Mouse (Mus musculus) stomach, embryonic 15.5 days (tissue): ENCODE measurements around the gene Srxn1. TPM values are rescaled to one million over a fixed set of nuclear protein-coding genes. Genes with fewer than 3 reads are reported as not detected.
A peak's percentile ranks its signal among the peaks of the same experiment; 100 is the strongest.

Experiments used
- ATAC-seq: fragments of 200-750 bp; cut with Nextera tagmentation; 2 replicates; pipeline ENCODE4 v1.8.0; 2017; ENCODE audit warnings: low read depth, moderate number of reproducible peaks, moderate TSS enrichment; ENCODE audit not compliant: insufficient read depth, low FRiP score
- H3K27ac ChIP-seq: fragments of 300-500 bp; sonication (generic); 2 replicates; pipeline ENCODE4 v1.5.1; 2015; ENCODE audit warnings: mild to moderate bottlenecking, inconsistent platforms
- H3K27me3 ChIP-seq: fragments of 300-500 bp; sonication (generic); replicated peaks from 2 replicates; pipeline ENCODE4 v1.6.1; 2015; ENCODE audit warnings: inconsistent platforms
- H3K36me3 ChIP-seq: fragments of 300-500 bp; sonication (generic); 2 replicates; pipeline ENCODE4 v1.6.1; 2015; ENCODE audit warnings: inconsistent platforms
- H3K4me1 ChIP-seq: fragments of 300-500 bp; sonication (generic); 2 replicates; pipeline ENCODE4 v1.6.1; 2015; ENCODE audit warnings: inconsistent platforms
- H3K4me2 ChIP-seq: fragments of 300-500 bp; sonication (generic); 2 replicates; pipeline ENCODE4 v1.6.1; 2015; ENCODE audit warnings: mild to moderate bottlenecking, inconsistent platforms
- H3K4me3 ChIP-seq: fragments of 300-500 bp; sonication (generic); replicated peaks from 2 replicates; pipeline ENCODE4 v1.5.1; 2015; ENCODE audit warnings: inconsistent platforms
- H3K9ac ChIP-seq: fragments of 300-500 bp; sonication (generic); 2 replicates; pipeline ENCODE4 v1.6.1; 2015; ENCODE audit warnings: inconsistent platforms
- H3K9me3 ChIP-seq: fragments of 300-500 bp; sonication (generic); 2 replicates; pipeline ENCODE4 v1.6.1; 2016; ENCODE audit warnings: inconsistent platforms
- WGBS: fragments of 180-500 bp; shearing (Covaris S2); methylation state at CpG from one replicate; pipeline ENCODE4 v1.1.7; 2015; 5-methylcytosine and 5-hydroxymethylcytosine counted together
- polyA plus RNA-seq: library from polyadenylated mRNA; unstranded; fragments of >200 nt; fragmentation: Nextera tagmentation; extraction: Ambion mirVana; gene quantifications from 2 replicates; pipeline ENCODE4 v1.2.1, GENCODE M21; 2015

Gene Srxn1
- polyA plus RNA-seq, 1 experiment from 2014 or later = 12.2 TPM

DNA sequence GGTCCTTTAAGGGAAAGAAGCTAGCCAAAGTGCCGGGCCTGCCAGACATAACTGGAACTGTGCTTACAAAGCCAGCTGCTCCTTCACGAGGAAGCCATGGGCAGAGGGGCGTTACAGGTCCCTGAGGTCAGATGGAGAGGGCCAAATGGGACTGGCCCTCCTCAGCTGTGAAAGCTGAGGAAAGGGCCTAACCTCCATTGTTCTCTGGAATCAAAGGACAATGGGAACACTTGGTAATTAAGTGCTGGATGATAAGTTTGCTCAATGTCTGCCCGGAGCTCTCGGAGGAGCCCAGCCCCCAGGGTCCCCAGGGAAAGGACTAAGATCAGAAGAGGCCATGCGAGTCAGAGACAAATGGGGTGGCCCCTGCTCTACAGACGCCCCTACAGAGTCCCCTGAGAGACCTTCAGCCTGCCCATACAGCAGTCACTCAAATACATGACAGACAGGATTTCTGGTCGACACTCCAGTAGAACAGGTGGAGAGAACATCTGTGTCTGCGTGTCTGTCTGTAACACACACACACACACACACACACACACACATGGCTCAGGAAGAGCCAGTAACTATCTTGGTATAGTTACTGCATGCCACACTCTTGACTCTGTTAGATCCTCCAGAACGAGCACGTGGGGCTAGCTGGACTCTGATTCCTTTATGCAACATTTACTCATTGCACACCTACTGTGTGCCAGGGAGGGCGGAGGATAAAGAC is 13.8 kb upstream of the Srxn1 start:
- peaks cover 14% of the 10 kb centered on the region for H3K4me1 ChIP-seq
- H3K9ac ChIP-seq = no peak overlapping the region
- no peak overlapping the region for H3K27ac ChIP-seq
- no peaks in the 10 kb centered on the region for H3K9me3 ChIP-seq
- peaks cover 62% of the 10 kb centered on the region for H3K27me3 ChIP-seq
- no peak for ATAC-seq
- 26% methylated on average over 12 of the region's 12 CpGs for WGBS
- H3K4me3 ChIP-seq = no peak overlapping the region
- H3K36me3 ChIP-seq = no peaks in the 10 kb centered on the region
- H3K4me2 ChIP-seq = no peak overlapping the region

DNA sequence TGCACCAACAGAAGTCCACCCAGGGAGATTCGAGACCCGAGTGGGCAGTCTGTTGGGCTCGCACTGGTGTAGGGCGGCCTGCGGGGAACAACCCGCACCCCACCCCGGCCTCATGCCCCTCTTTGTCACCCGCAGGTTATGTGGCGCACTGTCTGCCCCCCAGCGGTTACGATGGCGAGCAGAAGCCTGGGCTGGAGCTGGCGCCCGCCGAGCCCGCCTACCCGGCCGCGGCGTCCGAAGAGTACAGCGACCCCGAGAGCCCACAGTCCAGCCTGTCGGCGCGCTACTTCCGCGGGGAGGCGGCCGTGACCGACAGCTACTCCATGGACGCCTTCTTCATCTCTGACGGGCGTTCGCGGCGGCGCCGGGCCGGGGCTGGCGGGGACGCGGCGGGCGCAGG is 12.4 kb upstream of the Srxn1 start:
- Histone ChIP-seq H3K9ac (no peak overlapping the region), H3K4me2 (peak overlapping the region; percentile 72), H3K36me3 (no peaks in the 10 kb centered on the region), H3K27me3 (peaks cover 64% of the 10 kb centered on the region), H3K27ac (no peak overlapping the region), H3K4me1 (peaks cover 14% of the 10 kb centered on the region), H3K4me3 (peak overlapping the region; percentile 41), H3K9me3 (no peaks in the 10 kb centered on the region)
- ATAC-seq = no peak
- WGBS = 4% methylated on average over 45 of the region's 45 CpGs

GRCm38 (mm10) chr2:152093356-152093792 is 11.9 kb upstream of the Srxn1 start:
- Histone ChIP-seq H3K4me3 (peak overlapping the region; percentile 41), H3K4me1 (peaks cover 14% of the 10 kb centered on the region), H3K9me3 (no peaks in the 10 kb centered on the region), H3K27me3 (peaks cover 64% of the 10 kb centered on the region), H3K27ac (no peak overlapping the region), H3K4me2 (peak overlapping the region; percentile 72), H3K9ac (0 out of 2 replicates have a peak overlapping the region, but pooled peaks have one; percentile 16), H3K36me3 (no peaks in the 10 kb centered on the region)
- ATAC-seq = no peak
- whole genome bisulfite sequencing = under 1% methylated on average over 59 of the region's 60 CpGs

DNA sequence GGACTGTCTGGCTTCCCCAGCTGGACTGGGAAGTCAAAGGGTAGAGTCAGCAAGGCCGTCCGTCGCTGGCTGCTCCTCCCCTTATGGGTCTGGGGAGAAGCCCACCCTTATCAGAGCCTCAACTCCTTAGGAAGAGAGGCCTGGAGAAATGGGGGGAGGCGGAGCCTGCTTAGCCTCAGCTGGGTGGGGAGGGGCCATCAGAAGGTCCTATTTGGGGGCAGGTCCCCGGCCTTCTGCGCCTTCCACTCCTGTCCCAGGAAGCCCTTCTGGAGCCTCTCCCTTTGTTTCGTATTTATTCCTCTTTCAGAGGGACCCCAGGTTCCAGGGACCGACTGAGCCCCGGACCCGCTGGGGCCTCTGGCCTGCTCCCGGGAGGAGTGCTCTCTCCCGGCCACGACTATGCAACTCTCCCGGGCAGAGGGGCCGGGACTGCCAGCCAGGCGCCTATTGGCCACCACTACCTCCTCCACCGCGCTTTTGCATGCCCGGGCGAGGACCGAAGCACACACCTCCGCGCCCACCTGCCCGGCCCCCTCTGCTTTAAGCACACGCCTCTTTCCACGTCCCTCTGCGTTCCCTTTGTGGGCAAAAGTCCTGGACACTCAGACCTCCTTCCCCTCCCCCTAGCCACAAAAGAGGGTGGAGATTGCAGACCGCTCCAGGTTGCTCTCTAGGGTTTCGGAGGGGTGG is 10.3 kb upstream of the Srxn1 start:
- Histone ChIP-seq H3K9ac (no peak overlapping the region), H3K36me3 (no peaks in the 10 kb centered on the region), H3K4me1 (peaks cover 14% of the 10 kb centered on the region), H3K4me2 (peak overlapping the region; percentile 42), H3K27me3 (peaks cover 63% of the 10 kb centered on the region), H3K9me3 (no peaks in the 10 kb centered on the region), H3K4me3 (peak overlapping the region; percentile 19), H3K27ac (no peak overlapping the region)
- 5% methylated on average over 29 of the region's 29 CpGs for WGBS
- ATAC-seq = no peak; the same call in 1 of the 2 replicates

DNA sequence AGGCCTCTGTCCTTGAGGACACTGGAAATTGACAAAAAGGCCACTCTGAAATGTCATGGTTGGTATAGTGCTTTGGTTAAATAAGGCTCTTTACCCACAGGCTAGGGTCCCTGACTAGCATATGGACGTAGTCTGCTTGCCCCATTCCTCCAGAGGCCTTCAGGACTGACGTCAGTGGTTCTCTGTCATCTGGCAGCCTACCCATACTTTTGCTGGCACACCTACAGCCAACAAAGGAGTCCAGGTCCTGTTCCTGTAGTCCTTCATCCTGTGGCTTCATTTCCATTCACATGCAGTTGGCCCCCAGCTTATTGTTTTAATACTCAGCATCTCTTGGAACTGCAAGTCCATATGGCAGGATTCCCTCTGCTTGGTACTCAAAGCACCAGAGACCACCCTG is 8.4 kb upstream of the Srxn1 start:
- Histone ChIP-seq H3K4me3 (no peak overlapping the region), H3K4me2 (no peak overlapping the region), H3K27ac (no peak overlapping the region), H3K27me3 (peaks cover 48% of the 10 kb centered on the region), H3K9ac (no peak overlapping the region), H3K4me1 (peaks cover 14% of the 10 kb centered on the region), H3K9me3 (no peaks in the 10 kb centered on the region), H3K36me3 (no peaks in the 10 kb centered on the region)
- 84% methylated on average over 2 of the region's 2 CpGs for WGBS
- ATAC-seq = no peak

DNA sequence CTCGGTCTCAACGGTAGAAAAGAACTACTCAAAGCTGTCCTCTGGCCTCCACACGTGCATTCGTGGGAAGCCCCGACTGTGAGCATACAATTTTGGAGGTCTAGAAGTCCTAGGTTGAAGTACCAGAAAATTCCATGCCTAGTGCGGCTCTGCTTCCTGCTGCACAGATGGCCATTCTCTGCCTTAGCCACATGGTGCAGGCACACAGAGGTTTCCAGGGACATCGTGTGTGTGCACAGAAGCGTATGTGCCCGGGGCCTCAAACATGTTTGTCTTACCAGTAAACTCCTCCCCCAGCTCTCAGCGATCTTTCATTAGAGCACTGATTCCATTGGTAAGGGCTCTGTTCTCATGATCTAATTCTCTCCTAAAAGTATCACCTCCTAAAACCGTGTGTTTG is 7.4 kb upstream of the Srxn1 start:
- H3K9ac ChIP-seq = no peak overlapping the region
- peaks cover 14% of the 10 kb centered on the region for H3K4me1 ChIP-seq
- no peaks in the 10 kb centered on the region for H3K9me3 ChIP-seq
- 72% methylated on average over 11 of the region's 11 CpGs for WGBS
- no peak overlapping the region for H3K4me3 ChIP-seq
- H3K27me3 ChIP-seq = peaks cover 39% of the 10 kb centered on the region
- no peak for ATAC-seq
- H3K27ac ChIP-seq = no peak overlapping the region
- H3K36me3 ChIP-seq = no peaks in the 10 kb centered on the region
- no peak overlapping the region for H3K4me2 ChIP-seq

DNA sequence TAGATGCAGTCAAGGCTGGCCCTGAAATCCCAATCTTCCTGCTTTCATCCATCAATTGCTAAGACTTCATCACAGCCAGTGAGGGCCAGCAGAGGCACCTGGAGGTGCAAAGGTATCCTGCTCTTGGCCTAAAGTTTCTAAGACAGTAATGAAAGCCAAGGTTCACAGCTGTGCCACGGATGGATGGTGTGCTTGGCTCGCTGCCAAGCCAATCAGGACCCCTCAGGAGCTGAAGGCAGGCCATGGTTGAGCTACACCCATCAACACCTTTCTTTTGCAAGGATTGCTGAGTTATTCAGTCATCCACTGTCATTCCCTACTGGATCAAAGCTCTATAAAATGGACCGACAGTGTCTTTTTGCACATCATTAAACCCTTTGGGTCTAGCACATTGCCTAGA is 5.8 kb upstream of the Srxn1 start:
- Histone ChIP-seq H3K9ac (no peak overlapping the region), H3K9me3 (no peaks in the 10 kb centered on the region), H3K27ac (no peak overlapping the region), H3K36me3 (no peaks in the 10 kb centered on the region), H3K4me2 (no peak overlapping the region), H3K4me3 (no peak overlapping the region), H3K4me1 (peaks cover 7% of the 10 kb centered on the region; the same call in 1 of the 2 replicates), H3K27me3 (peaks cover 22% of the 10 kb centered on the region)
- WGBS = 52% methylated on average over 3 of the region's 3 CpGs
- ATAC-seq = no peak

- Histone ChIP-seq H3K4me1 (0 out of 2 replicates have a peak, but pooled peaks cover 2% of the 10 kb centered on the region), H3K36me3 (no peaks in the 10 kb centered on the region), H3K27me3 (0 out of 2 replicates have a peak, but pooled peaks cover 6% of the 10 kb centered on the region), H3K9me3 (no peaks in the 10 kb centered on the region), H3K4me3 (no peak overlapping the region), H3K4me2 (no peak overlapping the region), H3K27ac (no peak overlapping the region), H3K9ac (no peak overlapping the region)
- 70% methylated on average over 13 of the region's 13 CpGs for WGBS
- no peak for ATAC-seq
These were observed 3.6 kb upstream of the Srxn1 start for GRCm38 (mm10) chr2:152101761-152102160.

DNA sequence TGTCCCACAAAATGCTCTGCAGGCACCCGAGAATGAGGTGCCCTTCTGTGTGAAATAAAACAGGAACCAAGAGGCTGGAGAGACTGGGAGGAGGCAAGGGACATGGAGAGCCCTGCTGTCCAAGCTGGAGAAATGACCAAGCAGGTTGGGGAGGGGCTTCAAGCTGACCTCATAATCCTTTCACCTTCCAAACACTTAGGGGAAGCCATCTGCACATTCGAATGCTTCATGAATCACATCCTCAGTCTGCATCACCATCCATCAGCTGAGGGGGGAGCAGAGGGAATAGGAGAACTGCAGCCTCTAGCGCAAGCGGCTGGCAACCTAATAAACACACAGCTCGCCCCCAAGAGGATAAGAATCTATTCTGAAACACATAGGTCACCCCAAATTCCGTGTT is 2.9 kb upstream of the Srxn1 start:
- Histone ChIP-seq H3K4me3 (no peak overlapping the region), H3K36me3 (no peaks in the 10 kb centered on the region), H3K9ac (no peak overlapping the region), H3K9me3 (no peaks in the 10 kb centered on the region), H3K4me1 (0 out of 2 replicates have a peak, but pooled peaks cover 2% of the 10 kb centered on the region), H3K27me3 (0 out of 2 replicates have a peak, but pooled peaks cover 6% of the 10 kb centered on the region), H3K27ac (no peak overlapping the region), H3K4me2 (no peak overlapping the region)
- WGBS = 48% methylated on average over 6 of the region's 6 CpGs
- no peak for ATAC-seq

- ATAC-seq = peak; percentile 12; the same call in 1 of the 2 replicates
- Histone ChIP-seq H3K4me1 (0 out of 2 replicates have a peak, but pooled peaks cover 2% of the 10 kb centered on the region), H3K36me3 (no peaks in the 10 kb centered on the region), H3K27ac (0 out of 2 replicates have a peak overlapping the region, but pooled peaks have one; percentile 21), H3K9ac (no peak overlapping the region), H3K27me3 (0 out of 2 replicates have a peak, but pooled peaks cover 4% of the 10 kb centered on the region), H3K4me3 (peak overlapping the region; percentile 75), H3K4me2 (peak overlapping the region; percentile 94), H3K9me3 (no peaks in the 10 kb centered on the region)
- WGBS = 22% methylated on average over 17 of the region's 17 CpGs
These were observed 502 bp upstream of the Srxn1 start for GRCm38 (mm10) chr2:152104711-152105317.

DNA sequence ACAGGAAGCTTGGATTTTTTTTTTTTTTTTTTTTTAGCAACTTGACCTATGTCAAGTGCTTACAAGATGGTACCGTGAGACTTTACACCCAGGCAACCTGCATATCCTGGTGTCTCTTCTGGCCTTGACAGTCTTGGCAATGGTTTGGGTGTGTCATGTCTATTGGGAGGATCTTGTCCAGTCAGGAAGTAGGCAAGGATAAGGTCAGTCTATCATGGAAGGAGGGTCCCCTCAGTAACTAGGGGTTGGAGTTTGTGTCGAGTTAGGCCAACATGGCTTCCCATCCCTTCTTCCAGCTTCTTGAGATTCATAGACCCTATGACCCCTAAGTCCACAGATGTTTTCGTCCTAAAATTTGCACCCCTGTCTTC is 894 bp downstream of the Srxn1 start:
- Histone ChIP-seq H3K27ac (no peak overlapping the region), H3K4me3 (peak overlapping the region; percentile 75), H3K9ac (no peak overlapping the region), H3K9me3 (no peaks in the 10 kb centered on the region), H3K4me1 (0 out of 2 replicates have a peak, but pooled peaks cover 2% of the 10 kb centered on the region), H3K36me3 (no peaks in the 10 kb centered on the region), H3K27me3 (0 out of 2 replicates have a peak, but pooled peaks cover 4% of the 10 kb centered on the region), H3K4me2 (peak overlapping the region; percentile 94)
- no peak for ATAC-seq
- WGBS = 83% methylated on average over 3 of the region's 3 CpGs
